8 mouse cellular contexts compared by ENCODE assay signal in the genomic region with DNA sequence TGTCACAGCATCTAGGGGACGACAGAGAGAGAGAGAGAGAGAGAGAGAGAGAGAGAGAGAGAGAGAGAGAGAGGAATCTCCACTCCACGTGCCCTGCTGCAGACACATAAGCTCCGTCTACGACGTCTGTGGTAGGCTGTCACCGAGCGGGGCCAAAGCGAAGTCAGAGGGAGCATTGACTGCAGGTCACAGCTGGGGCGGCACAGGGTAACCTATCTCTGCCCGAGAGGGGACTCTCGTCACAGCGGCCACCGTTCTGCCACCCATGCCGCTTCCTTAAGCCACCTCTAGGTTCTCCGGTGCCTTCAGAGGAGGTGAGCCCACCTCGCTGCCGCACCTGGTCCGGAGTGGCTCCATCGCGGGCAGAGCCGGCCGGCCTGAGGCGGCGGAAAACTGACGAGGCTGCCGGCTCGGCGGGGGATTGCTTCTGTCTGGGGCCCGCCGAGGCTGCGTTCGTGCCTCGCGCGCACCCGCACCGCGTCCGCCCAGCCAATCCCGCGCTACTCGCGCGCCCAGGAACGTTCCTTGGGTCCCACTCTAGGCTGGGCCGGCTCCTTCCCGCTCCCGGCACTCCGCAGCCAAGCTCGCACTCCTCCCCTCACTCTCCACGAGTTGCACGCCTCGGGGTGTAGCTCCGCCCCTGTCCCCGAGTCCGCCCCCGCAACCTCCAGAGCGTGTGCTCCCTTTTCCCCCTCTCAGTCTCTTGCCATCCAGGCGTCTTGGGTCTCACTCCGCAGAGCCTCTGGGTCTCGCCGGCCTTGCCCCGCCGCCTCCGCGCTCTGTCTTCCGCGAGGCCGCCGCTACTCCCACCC. TPM values are rescaled to one million over a fixed set of nuclear protein-coding genes. Genes with fewer than 3 reads are reported as not detected.
DNase-seq lines count a peak whose midpoint lies in the region; ATAC-seq and TF ChIP-seq lines count a peak whose summit lies in the region.

Gphn (plus strand) TSS at position 673 of the 812 bp plus-strand sequence.

- peak; percentile 77 for DNase-seq in c-Kit-positive CD71-positive TER-119-positive erythroid progenitor cells, embryonic 14.5 days (ENCODE audit: low spot score)
- peak; percentile 87 for DNase-seq in heart, postnatal 0 days (ENCODE audit: low spot score)
- DNase-seq in kidney, postnatal 4 days = peak; percentile 89 to 94
- peak; percentile 87 for DNase-seq in liver, postnatal 0 days
- peak; percentile 92 for DNase-seq in testis, postnatal 14 days (ENCODE audit: low spot score)

- peaks cover 15% of the 10 kb centered on the region for H3K27me3 ChIP-seq in E14TG2a.4 (ENCODE audit: insufficient read depth, low read length)
- no peaks in the 10 kb centered on the region for H3K27me3 ChIP-seq in forebrain, embryonic 12.5 days
- H3K27me3 ChIP-seq in heart, postnatal 0 days (ENCODE audit: control insufficient read depth, insufficient read depth, low read length) = no peaks in the 10 kb centered on the region
- no peaks in the 10 kb centered on the region for H3K27me3 ChIP-seq in liver, postnatal 0 days (ENCODE audit: insufficient read depth, low read length)
- H3K27me3 ChIP-seq in neural tube, embryonic 14.5 days (ENCODE audit: control insufficient read depth, insufficient read depth, low read length) = peaks cover 3% of the 10 kb centered on the region; the same call in 1 of the 2 replicates

- H3K27ac ChIP-seq in forebrain, embryonic 12.5 days = peak within 1 kb of the TSS; percentile 99
- H3K27ac ChIP-seq in heart, postnatal 0 days (ENCODE audit: low read depth) = peak within 1 kb of the TSS; percentile 98
- peak within 1 kb of the TSS; percentile 90 for H3K27ac ChIP-seq in liver, postnatal 0 days (ENCODE audit: low read depth)
- H3K27ac ChIP-seq in neural tube, embryonic 14.5 days (ENCODE audit: low read depth, low read length) = peak within 1 kb of the TSS; percentile 97

- ATAC-seq in forebrain, embryonic 12.5 days (ENCODE audit: low FRiP score) = peak; percentile 97
- peak; percentile 91 for ATAC-seq in heart, postnatal 0 days (ENCODE audit: insufficient read depth, low read depth)
- peak; percentile 89 for ATAC-seq in liver, postnatal 0 days
- peak; percentile 98 for ATAC-seq in neural tube, embryonic 14.5 days (ENCODE audit: low read depth)

- peak within 1 kb of the TSS; percentile 72 for H3K4me2 ChIP-seq in forebrain, embryonic 12.5 days
- H3K4me2 ChIP-seq in heart, postnatal 0 days (ENCODE audit: low read depth, low read length) = peak within 1 kb of the TSS; percentile 92
- H3K4me2 ChIP-seq in liver, postnatal 0 days (ENCODE audit: low read depth, low read length) = peak within 1 kb of the TSS; percentile 79
- peak within 1 kb of the TSS; percentile 68 for H3K4me2 ChIP-seq in neural tube, embryonic 14.5 days (ENCODE audit: low read depth, low read length)

- no peak for TF ChIP-seq EP300 in heart, postnatal 0 days (IDR thresholded peaks at IDR 0.05; ENCODE audit: low read depth)
- TF ChIP-seq EP300 in liver, postnatal 0 days (IDR thresholded peaks at IDR 0.05; ENCODE audit: low read depth) = no peak

- H3K9ac ChIP-seq in forebrain, embryonic 12.5 days = peak within 1 kb of the TSS; percentile 65
- peak within 1 kb of the TSS; percentile 89 for H3K9ac ChIP-seq in heart, postnatal 0 days (replicated peaks; ENCODE audit: low read depth, low read length)
- H3K9ac ChIP-seq in liver, postnatal 0 days (replicated peaks) = peak within 1 kb of the TSS; percentile 73
- peak within 1 kb of the TSS; percentile 93 for H3K9ac ChIP-seq in neural tube, embryonic 14.5 days (replicated peaks; ENCODE audit: low read depth, low read length)

- H3K36me3 ChIP-seq in E14TG2a.4 (ENCODE audit: insufficient read depth, low read length) = no peaks in the 10 kb centered on the region
- no peaks in the 10 kb centered on the region for H3K36me3 ChIP-seq in forebrain, embryonic 12.5 days (replicated peaks)
- no peaks in the 10 kb centered on the region for H3K36me3 ChIP-seq in heart, postnatal 0 days (replicated peaks; ENCODE audit: control insufficient read depth, insufficient read depth, low read length)
- no peaks in the 10 kb centered on the region for H3K36me3 ChIP-seq in liver, postnatal 0 days (replicated peaks; ENCODE audit: insufficient read depth, low read length)
- no peaks in the 10 kb centered on the region for H3K36me3 ChIP-seq in neural tube, embryonic 14.5 days (ENCODE audit: control insufficient read depth, insufficient read depth, low read length)

- peaks cover 13% of the 10 kb centered on the region for H3K4me1 ChIP-seq in E14TG2a.4 (replicated peaks; ENCODE audit: low read depth, low read length)
- H3K4me1 ChIP-seq in forebrain, embryonic 12.5 days = peaks cover 7% of the 10 kb centered on the region
- peaks cover 4% of the 10 kb centered on the region; the same call in 1 of the 2 replicates for H3K4me1 ChIP-seq in heart, postnatal 0 days (ENCODE audit: control insufficient read depth, insufficient read depth)
- no peaks in the 10 kb centered on the region for H3K4me1 ChIP-seq in liver, postnatal 0 days (ENCODE audit: insufficient read depth)
- peaks cover 9% of the 10 kb centered on the region for H3K4me1 ChIP-seq in neural tube, embryonic 14.5 days (ENCODE audit: control insufficient read depth, insufficient read depth, low read length)

- TF ChIP-seq CTCF in E14TG2a.4 (conservative IDR thresholded peaks at IDR 0.05; ENCODE audit: low read length) = no peak
- peak; percentile 0; the same call in 1 of the 2 replicates for TF ChIP-seq CTCF in heart, postnatal 0 days (IDR thresholded peaks at IDR 0.05; ENCODE audit: low read depth)
- peak; percentile 14 for TF ChIP-seq CTCF in liver, postnatal 0 days (IDR thresholded peaks at IDR 0.05; ENCODE audit: low read depth)

- H3K4me3 ChIP-seq in E14TG2a.4 (replicated peaks; ENCODE audit: low read length) = peak within 1 kb of the TSS; percentile 99
- H3K4me3 ChIP-seq in forebrain, embryonic 12.5 days (replicated peaks) = peak within 1 kb of the TSS; percentile 57
- H3K4me3 ChIP-seq in heart, postnatal 0 days (ENCODE audit: low read depth, low read length) = peak within 1 kb of the TSS; percentile 90
- peak within 1 kb of the TSS; percentile 95 for H3K4me3 ChIP-seq in liver, postnatal 0 days (ENCODE audit: low read depth, low read length)
- peak within 1 kb of the TSS; percentile 98 for H3K4me3 ChIP-seq in neural tube, embryonic 14.5 days (ENCODE audit: low read depth, low read length)

- under 1% methylated on average over 64 of the region's 70 CpGs for WGBS in forebrain, embryonic 12.5 days
- under 1% methylated on average over 55 of the region's 70 CpGs for WGBS in heart, postnatal 0 days
- 1% methylated on average over 61 of the region's 70 CpGs for WGBS in liver, postnatal 0 days (ENCODE audit: insufficient replicate concordance)
- WGBS in neural tube, embryonic 14.5 days = 2% methylated on average over 56 of the region's 70 CpGs

- H3K9me3 ChIP-seq in E14TG2a.4 (ENCODE audit: low read length) = no peaks in the 10 kb centered on the region
- no peaks in the 10 kb centered on the region for H3K9me3 ChIP-seq in forebrain, embryonic 12.5 days
- H3K9me3 ChIP-seq in heart, postnatal 0 days (replicated peaks; ENCODE audit: control insufficient read depth, low read length) = no peaks in the 10 kb centered on the region
- H3K9me3 ChIP-seq in liver, postnatal 0 days (ENCODE audit: low read length) = no peaks in the 10 kb centered on the region
- no peaks in the 10 kb centered on the region for H3K9me3 ChIP-seq in neural tube, embryonic 14.5 days (ENCODE audit: control insufficient read depth, low read length)

RNA-seq across cellular contexts. Expression of gene Gphn, which starts in this region (rescaled TPM):
- polyA plus RNA-seq in forebrain, embryonic 12.5 days (2016; fragmentation: Nextera tagmentation; extraction: Ambion mirVana) = 18.4 and 20.3 TPM in 2 replicates
- 15.2 and 20.3 TPM in 2 replicates for total RNA-seq in heart, postnatal 0 days (2014; rRNA removed; ENCODE audit: low replicate concordance)
- polyA plus RNA-seq in heart, postnatal 0 days (2015; fragmentation: Nextera tagmentation; extraction: Ambion mirVana) = 12.2 and 12.4 TPM in 2 replicates
- polyA plus RNA-seq in liver, postnatal 0 days (2015; fragmentation: Nextera tagmentation; extraction: Ambion mirVana) = 6.0 and 6.1 TPM in 2 replicates
- polyA plus RNA-seq in neural tube, embryonic 14.5 days (2014; fragmentation: Nextera tagmentation; extraction: Ambion mirVana) = 67.4 and 86.2 TPM in 2 replicates

Comparison
In these comparisons a context has a peak if more than half of its experiments do, and no peak if none do; other contexts are left out.
1. Peak in every context shown above with its lines: DNase-seq, ATAC-seq, H3K4me3 ChIP-seq and H3K27ac ChIP-seq.